Mouse (Mus musculus) heart, embryonic 16.5 days (tissue): Measurements from ENCODE around the gene Myo1b. TPM values are rescaled to one million over a fixed set of nuclear protein-coding genes. Genes with fewer than 3 reads are reported as not detected.

Experiments used
- ATAC-seq: fragments of 200-750 bp; cut with Nextera tagmentation; replicated peaks from 2 replicates; pipeline ENCODE4 v1.8.0; 2017; ENCODE audit warnings: moderate number of reproducible peaks; ENCODE audit not compliant: insufficient read depth, low FRiP score; ENCODE audit errors: extremely low read depth
- H3K27ac ChIP-seq: fragments of 300-500 bp; sonication (generic); 2 replicates; pipeline ENCODE4 v1.5.1; 2014; ENCODE audit warnings: mild to moderate bottlenecking, low read length, control low read depth, moderate library complexity
- H3K27me3 ChIP-seq: fragments of 300-500 bp; sonication (generic); 2 replicates; pipeline ENCODE4 v1.6.1; 2014; ENCODE audit warnings: low read length, mixed read lengths; ENCODE audit not compliant: control insufficient read depth, insufficient read depth
- H3K36me3 ChIP-seq: fragments of 300-500 bp; sonication (generic); 2 replicates; pipeline ENCODE4 v1.6.1; 2014; ENCODE audit not compliant: control insufficient read depth, insufficient read depth
- H3K4me1 ChIP-seq: fragments of 300-500 bp; sonication (generic); 2 replicates; pipeline ENCODE4 v1.6.1; 2014; ENCODE audit warnings: low read length, mixed read lengths; ENCODE audit not compliant: control insufficient read depth, insufficient read depth
- H3K4me2 ChIP-seq: fragments of 300-500 bp; sonication (generic); 2 replicates; pipeline ENCODE4 v1.6.1; 2014; ENCODE audit warnings: low read depth, mild to moderate bottlenecking, control low read depth, low read length
- H3K4me3 ChIP-seq: fragments of 300-500 bp; sonication (generic); 2 replicates; pipeline ENCODE4 v1.5.1; 2014; ENCODE audit warnings: mild to moderate bottlenecking, control low read depth, low read length
- H3K9ac ChIP-seq: fragments of 300-500 bp; sonication (generic); 2 replicates; pipeline ENCODE4 v1.6.1; 2014; ENCODE audit warnings: low read length, control low read depth
- H3K9me3 ChIP-seq: fragments of 300-500 bp; sonication (generic); replicated peaks from 2 replicates; pipeline ENCODE4 v1.6.1; 2016; ENCODE audit warnings: low read length; ENCODE audit not compliant: control insufficient read depth
- WGBS: fragments of 180-500 bp; shearing (Covaris S2); extraction: QIAGEN DNeasy Blood & Tissue Kit; methylation state at CpG from one replicate; pipeline ENCODE4 v1.1.7; 2014; 5-methylcytosine and 5-hydroxymethylcytosine counted together
- polyA plus RNA-seq: library from polyadenylated mRNA; unstranded; fragments of >200 nt; fragmentation: Nextera tagmentation; extraction: Ambion mirVana; gene quantifications from 2 replicates; pipeline ENCODE4 v1.2.1, GENCODE M21; 2015

Gene Myo1b
- polyA plus RNA-seq, 1 experiment from 2014 or later, result 26.6 TPM

DNA sequence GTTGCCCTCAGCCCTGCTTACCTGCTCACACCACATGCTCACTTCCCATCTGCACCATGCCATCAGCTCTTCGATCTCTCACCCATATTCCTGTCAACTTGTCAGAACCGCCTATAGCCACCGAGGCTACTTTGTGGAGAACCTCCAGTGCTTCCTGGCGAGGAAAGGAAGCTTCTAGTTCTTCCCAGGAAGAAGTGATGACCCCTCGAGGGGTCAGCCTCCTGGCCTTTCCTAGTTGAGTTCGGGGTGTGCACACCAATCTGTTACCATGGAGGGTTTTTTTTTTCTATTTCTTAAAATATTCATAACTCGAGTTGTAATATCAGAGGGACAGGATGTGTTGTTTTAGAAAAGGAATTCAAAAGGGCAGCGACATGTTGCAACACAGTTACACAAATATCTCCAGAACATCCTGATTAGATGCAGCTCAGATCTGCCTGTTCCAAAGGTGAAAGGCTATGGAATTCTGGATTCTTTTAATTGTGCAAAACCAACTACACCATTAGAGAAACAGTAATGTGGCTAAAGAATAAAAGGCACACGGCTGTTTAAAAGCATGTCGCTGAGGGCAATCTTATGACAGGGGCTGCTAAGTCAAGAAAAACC, 175.1 kb downstream of the Myo1b start:
- no peak for ATAC-seq
- WGBS, result 71% methylated on average over 10 of the region's 10 CpGs
- Histone ChIP-seq H3K9ac (no peak overlapping the region), H3K27ac (no peak overlapping the region), H3K4me3 (no peak overlapping the region), H3K36me3 (0 out of 2 replicates have a peak, but pooled peaks cover 4% of the 10 kb centered on the region), H3K4me1 (no peaks in the 10 kb centered on the region), H3K27me3 (no peaks in the 10 kb centered on the region), H3K9me3 (no peaks in the 10 kb centered on the region), H3K4me2 (no peak overlapping the region)

DNA sequence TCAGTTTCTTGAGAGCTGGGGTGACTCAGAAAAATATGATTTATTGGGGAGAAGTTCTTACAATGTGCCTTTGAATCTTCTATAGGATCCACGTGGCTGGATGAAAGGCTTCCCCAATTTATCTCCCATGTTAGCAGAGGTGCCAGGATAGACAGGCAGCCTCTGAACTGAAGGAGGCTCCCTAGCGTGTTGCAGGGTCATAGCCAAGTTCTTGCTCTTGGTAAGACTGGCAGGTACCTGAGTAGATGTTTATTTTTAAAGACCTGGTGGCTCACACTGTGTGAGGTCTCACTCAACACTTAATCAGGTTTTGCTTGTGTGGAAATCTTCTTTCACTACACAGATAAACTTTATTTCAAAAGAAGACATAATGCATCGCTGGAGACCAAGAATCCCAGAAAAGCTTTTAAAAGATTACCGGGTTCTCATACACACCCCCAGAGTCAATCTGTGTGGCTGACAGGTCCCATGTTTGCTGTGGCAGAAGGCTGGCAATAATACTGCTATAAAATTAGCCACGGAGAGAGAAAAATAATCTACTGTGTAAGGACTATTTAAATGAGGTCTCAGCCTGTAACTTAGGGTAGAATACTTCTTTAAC, 176.5 kb downstream of the Myo1b start:
- H3K4me3 ChIP-seq, result no peak overlapping the region
- no peaks in the 10 kb centered on the region for H3K4me1 ChIP-seq
- H3K27ac ChIP-seq, result no peak overlapping the region
- H3K9ac ChIP-seq, result no peak overlapping the region
- no peak overlapping the region for H3K4me2 ChIP-seq
- H3K36me3 ChIP-seq, result no peaks in the 10 kb centered on the region
- 58% methylated on average over 5 of the region's 5 CpGs for WGBS
- no peak for ATAC-seq
- no peaks in the 10 kb centered on the region for H3K27me3 ChIP-seq
- H3K9me3 ChIP-seq, result no peaks in the 10 kb centered on the region

DNA sequence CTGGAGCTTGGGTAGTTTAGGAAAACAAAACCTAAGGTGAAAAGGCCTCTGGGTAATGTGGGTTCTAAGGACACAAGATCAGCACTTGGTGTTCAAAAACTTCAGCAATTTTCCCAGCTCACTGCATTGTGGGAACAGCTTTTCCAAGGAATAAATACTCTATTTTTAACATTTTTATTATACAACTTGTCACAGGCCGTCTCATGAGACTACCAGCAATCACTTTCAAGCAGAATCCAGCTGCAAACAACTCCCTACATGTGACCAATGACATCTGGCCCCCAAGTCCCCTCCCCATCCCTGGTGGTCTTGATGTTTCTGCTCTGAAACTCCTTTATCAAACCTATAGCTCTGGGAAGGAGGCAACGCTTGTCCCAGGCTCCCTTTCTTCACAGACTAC, 179.0 kb downstream of the Myo1b start:
- Histone ChIP-seq H3K4me3 (no peak overlapping the region), H3K4me2 (no peak overlapping the region), H3K36me3 (no peaks in the 10 kb centered on the region), H3K9me3 (peaks cover under 1% of the 10 kb centered on the region; the same call in 1 of the 2 replicates), H3K27ac (no peak overlapping the region), H3K27me3 (no peaks in the 10 kb centered on the region), H3K4me1 (no peaks in the 10 kb centered on the region), H3K9ac (no peak overlapping the region)
- no peak for ATAC-seq
- WGBS, result 57% methylated on average over 2 of the region's 2 CpGs

DNA sequence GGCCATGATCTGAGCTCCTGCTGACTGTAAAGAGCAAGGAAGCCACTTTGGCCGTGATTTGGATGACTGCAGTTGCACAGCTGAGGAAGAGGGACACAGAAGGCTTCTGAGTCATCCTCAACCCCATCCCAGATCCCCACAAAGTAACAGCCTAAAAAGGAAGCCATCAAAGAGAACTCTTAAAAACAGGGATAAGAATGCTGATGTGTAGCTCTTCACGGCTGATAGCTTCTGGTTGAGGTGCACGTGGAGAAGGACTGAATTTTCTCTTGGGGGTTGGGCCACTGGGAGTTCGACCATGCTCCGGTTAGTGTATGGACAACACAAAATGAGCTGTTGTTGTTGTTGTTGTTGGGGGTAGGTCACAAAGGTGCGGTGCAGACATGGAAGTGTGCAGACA, 181.2 kb downstream of the Myo1b start:
- H3K27ac ChIP-seq, result no peak overlapping the region
- H3K4me1 ChIP-seq, result no peaks in the 10 kb centered on the region
- 67% methylated on average over 6 of the region's 6 CpGs for WGBS
- H3K27me3 ChIP-seq, result no peaks in the 10 kb centered on the region
- no peak overlapping the region for H3K9ac ChIP-seq
- no peak for ATAC-seq
- no peak overlapping the region for H3K4me3 ChIP-seq
- H3K4me2 ChIP-seq, result no peak overlapping the region
- peaks cover 2% of the 10 kb centered on the region; the same call in 1 of the 2 replicates for H3K9me3 ChIP-seq
- H3K36me3 ChIP-seq, result no peaks in the 10 kb centered on the region

DNA sequence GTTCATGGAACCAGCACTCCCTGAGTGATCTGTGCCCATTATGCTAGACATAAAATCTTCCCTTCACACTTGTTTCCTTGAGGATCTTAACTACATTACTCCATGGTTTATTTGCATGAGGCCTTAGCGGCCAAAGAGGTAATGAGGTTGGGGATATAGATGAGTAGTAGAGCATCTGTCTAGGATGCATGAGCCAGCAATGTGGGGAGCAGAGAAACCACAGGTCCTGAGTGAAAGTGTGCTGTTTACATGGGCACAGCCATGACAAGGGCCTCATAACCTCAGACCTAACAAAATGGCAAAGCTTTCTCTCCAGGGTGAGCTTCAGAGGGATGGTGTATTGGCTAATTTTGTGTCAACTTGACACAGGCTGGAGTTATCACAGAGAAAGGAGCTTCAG, 186.5 kb downstream of the Myo1b start:
- H3K27me3 ChIP-seq, result no peaks in the 10 kb centered on the region
- no peak for ATAC-seq
- 92% methylated on average over 1 of the region's 1 CpGs for WGBS
- H3K4me2 ChIP-seq, result no peak overlapping the region
- no peaks in the 10 kb centered on the region for H3K4me1 ChIP-seq
- H3K9me3 ChIP-seq, result peaks cover 2% of the 10 kb centered on the region; the same call in 1 of the 2 replicates
- no peak overlapping the region for H3K27ac ChIP-seq
- no peak overlapping the region for H3K4me3 ChIP-seq
- no peaks in the 10 kb centered on the region for H3K36me3 ChIP-seq
- H3K9ac ChIP-seq, result no peak overlapping the region

DNA sequence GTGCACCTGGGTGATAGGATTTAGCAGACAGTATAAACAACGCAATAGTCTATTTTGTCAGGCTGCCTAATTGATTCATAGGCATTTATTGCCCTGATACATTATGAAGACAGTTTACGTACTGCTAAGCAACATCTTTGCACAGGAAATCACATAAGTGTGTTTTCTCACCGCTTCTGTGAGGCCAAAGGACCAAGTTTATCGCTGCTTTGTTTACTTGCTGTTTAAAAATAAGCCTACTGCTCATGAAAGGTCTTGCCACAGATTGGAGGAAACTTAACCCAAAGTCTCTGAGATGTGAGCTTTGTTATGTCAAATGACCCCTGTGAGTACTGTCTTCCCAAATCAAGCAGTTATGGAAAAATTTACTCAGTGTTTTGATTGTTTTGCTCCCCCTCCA, 187.1 kb downstream of the Myo1b start:
- Histone ChIP-seq H3K27ac (no peak overlapping the region), H3K9me3 (peaks cover 2% of the 10 kb centered on the region; the same call in 1 of the 2 replicates), H3K4me1 (no peaks in the 10 kb centered on the region), H3K9ac (no peak overlapping the region), H3K27me3 (no peaks in the 10 kb centered on the region), H3K36me3 (no peaks in the 10 kb centered on the region), H3K4me2 (no peak overlapping the region), H3K4me3 (no peak overlapping the region)
- 79% methylated on average over 4 of the region's 4 CpGs for WGBS
- ATAC-seq, result no peak

DNA sequence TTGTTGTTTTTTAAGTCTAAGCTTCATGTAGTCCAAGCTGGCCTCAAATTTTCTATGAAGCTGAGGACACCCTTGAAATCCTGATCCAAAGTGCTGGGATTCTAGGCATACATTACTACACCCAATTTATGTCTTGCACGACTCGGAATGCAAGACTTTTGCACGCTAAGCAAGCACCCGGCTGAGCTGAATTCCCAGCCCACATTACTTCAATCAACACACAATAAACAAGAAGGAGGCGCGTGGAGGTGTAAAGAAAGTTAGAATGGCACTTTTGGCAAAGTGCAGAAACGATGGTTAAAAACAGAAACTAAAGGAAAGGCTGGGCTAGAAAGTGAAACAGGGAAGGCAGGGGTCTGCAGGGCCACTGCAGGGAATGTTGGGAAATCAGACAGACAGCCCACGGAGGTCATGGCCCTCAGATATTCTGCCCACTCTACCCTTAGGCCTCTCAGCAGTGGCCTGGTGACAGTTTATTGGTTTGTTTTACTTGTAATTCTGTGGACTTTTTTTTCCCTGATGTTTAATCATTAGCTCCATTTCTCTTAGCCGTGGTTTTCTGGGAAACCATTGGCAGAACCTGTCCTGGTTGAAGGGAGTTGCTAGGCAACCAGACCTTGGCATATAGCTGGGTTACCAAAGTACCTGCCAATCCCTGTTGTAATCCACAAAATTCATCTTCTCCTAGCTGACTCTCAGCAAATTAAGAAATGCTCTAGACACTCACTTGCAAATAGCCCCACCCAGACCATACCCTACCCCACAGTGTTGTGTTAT, 195.8 kb downstream of the Myo1b start:
- ATAC-seq, result no peak
- Histone ChIP-seq H3K36me3 (no peaks in the 10 kb centered on the region), H3K4me2 (no peak overlapping the region), H3K9ac (no peak overlapping the region), H3K9me3 (no peaks in the 10 kb centered on the region), H3K4me3 (no peak overlapping the region), H3K4me1 (no peaks in the 10 kb centered on the region), H3K27me3 (no peaks in the 10 kb centered on the region), H3K27ac (no peak overlapping the region)
- WGBS, result 68% methylated on average over 9 of the region's 9 CpGs

DNA sequence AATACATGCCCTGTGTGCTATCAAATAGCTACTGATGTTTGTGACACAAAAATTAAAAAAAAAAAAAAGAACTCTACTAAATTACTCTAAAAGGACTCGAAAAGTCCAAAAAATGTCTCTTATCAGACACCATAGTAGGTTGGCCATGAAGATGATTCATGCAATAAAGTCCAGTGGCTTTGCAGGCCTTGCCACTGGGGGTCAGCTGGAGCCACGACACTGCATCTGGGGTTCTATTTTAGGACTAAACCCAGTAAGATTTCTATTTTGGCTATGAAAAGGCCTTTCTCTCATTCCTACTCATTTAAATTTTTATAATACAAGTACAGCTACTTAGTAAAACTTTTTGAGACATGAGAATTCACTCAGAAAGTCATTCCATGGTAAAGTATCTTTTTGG, 205.0 kb downstream of the Myo1b start:
- H3K4me2 ChIP-seq, result no peak overlapping the region
- no peaks in the 10 kb centered on the region for H3K27me3 ChIP-seq
- no peaks in the 10 kb centered on the region for H3K4me1 ChIP-seq
- ATAC-seq, result no peak
- H3K9me3 ChIP-seq, result no peaks in the 10 kb centered on the region
- WGBS, result 67% methylated on average over 2 of the region's 2 CpGs
- H3K36me3 ChIP-seq, result no peaks in the 10 kb centered on the region
- H3K27ac ChIP-seq, result no peak overlapping the region
- H3K4me3 ChIP-seq, result no peak overlapping the region
- no peak overlapping the region for H3K9ac ChIP-seq

DNA sequence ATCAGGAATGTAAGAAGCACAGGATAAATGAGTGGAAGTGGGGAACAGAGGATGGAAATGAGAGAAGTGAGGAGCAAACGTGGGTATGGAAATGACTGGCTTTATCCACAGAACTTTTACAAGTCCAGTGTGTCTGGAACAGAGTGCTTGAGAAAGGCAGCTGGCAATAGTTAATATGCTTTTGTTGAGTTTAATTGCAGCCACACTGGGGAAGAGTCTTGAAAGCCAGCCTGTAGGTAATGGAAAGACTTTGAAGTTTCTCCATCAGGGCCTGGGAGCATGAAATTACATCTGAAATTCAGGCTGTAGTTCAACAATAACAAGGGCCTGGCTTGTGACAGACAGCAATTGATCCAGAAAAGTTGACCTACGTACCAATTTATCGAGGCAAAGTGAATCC, 209.8 kb downstream of the Myo1b start:
- Histone ChIP-seq H3K27me3 (no peaks in the 10 kb centered on the region), H3K9me3 (no peaks in the 10 kb centered on the region), H3K4me3 (no peak overlapping the region), H3K9ac (no peak overlapping the region), H3K36me3 (no peaks in the 10 kb centered on the region), H3K4me1 (no peaks in the 10 kb centered on the region), H3K27ac (no peak overlapping the region), H3K4me2 (no peak overlapping the region)
- 72% methylated on average over 3 of the region's 3 CpGs for WGBS
- no peak for ATAC-seq
